ENCODE assay signal across 24 mouse cellular contexts in genomic region chr15:99997114-99997804, GRCm38 (mm10). TPM values are rescaled to one million over a fixed set of nuclear protein-coding genes. Genes with fewer than 3 reads are reported as not detected.
"Had no signal": no experiment of that assay in that cellular context is flagged by ENCODE, and none has a peak within 500 bp of the region (broad histone marks: within the 10 kb centered on the region; RNA-seq: fewer than 3 reads in every experiment).

No protein-coding gene starts in this region.

- H3K9me3 ChIP-seq: liver, embryonic 13.5 days; midbrain, embryonic 13.5 days; neural tube, embryonic 12.5 days; neural tube, embryonic 15.5 days; stomach, embryonic 15.5 days had no signal

- H3K27me3 ChIP-seq: liver, embryonic 13.5 days; midbrain, embryonic 13.5 days; neural tube, embryonic 12.5 days; neural tube, embryonic 15.5 days; stomach, embryonic 15.5 days had no signal

- DNase-seq: kidney, adult 18-20 months; kidney, adult 9 months; kidney, postnatal 14 days; kidney, postnatal 4 days; layer of hippocampus, postnatal 36 days; liver, embryonic 13.5 days; lung, embryonic 14.5 days; retina, postnatal 1 day; right cerebral cortex, postnatal 25 days; spleen, adult 18-20 months; thymus, postnatal 25 days had no signal

- H3K4me2 ChIP-seq: liver, embryonic 13.5 days; lung, embryonic 14.5 days; midbrain, embryonic 13.5 days; neural tube, embryonic 12.5 days; neural tube, embryonic 15.5 days; stomach, embryonic 15.5 days had no signal

- H3K4me1 ChIP-seq: liver, embryonic 13.5 days; midbrain, embryonic 13.5 days; neural tube, embryonic 12.5 days; neural tube, embryonic 15.5 days; stomach, embryonic 15.5 days had no signal

- ATAC-seq: lung, postnatal 0 days; midbrain, embryonic 13.5 days had no signal

- H3K9ac ChIP-seq: liver, embryonic 13.5 days; lung, embryonic 14.5 days; midbrain, embryonic 13.5 days; neural tube, embryonic 12.5 days; neural tube, embryonic 15.5 days; stomach, embryonic 15.5 days had no signal

- H3K27ac ChIP-seq: left cerebral cortex, adult 2 months; liver, embryonic 13.5 days; macrophage; midbrain, embryonic 13.5 days; neural tube, embryonic 12.5 days; neural tube, embryonic 15.5 days; stomach, embryonic 15.5 days had no signal

- H3K4me3 ChIP-seq: left cerebral cortex, adult 2 months; liver, embryonic 13.5 days; midbrain, embryonic 13.5 days; neural tube, embryonic 12.5 days; neural tube, embryonic 15.5 days; stomach, embryonic 15.5 days had no signal

RNA-seq across cellular contexts. Expression of gene Fam186a, which starts 30.4 kb away (rescaled TPM):
- total RNA-seq: left cerebral cortex, postnatal 10 days; megakaryocyte, adult 5-6 weeks; midbrain, postnatal 0 days had no signal
- polyA plus RNA-seq: limb, embryonic 11.5 days; liver, embryonic 13.5 days; liver, embryonic 16.5 days; macrophage; midbrain, embryonic 13.5 days; midbrain, postnatal 0 days; neural tube, embryonic 12.5 days; neural tube, embryonic 15.5 days; stomach, embryonic 15.5 days; thymus, postnatal 0 days had no signal
